Mouse (Mus musculus) gastrocnemius, adult 2 months (tissue): Measurements from ENCODE around the gene Gm49366. TPM values are rescaled to one million over a fixed set of nuclear protein-coding genes. Genes with fewer than 3 reads are reported as not detected.
"Not testable (repeated sequence)": the region's sequence is repeated elsewhere in the genome, so short reads cannot be mapped to it uniquely, and the experiment has no call there.

Experiments used
- DNase-seq: peaks from one replicate; pipeline ENCODE4 v3.0.0; 2022
- H3K27ac ChIP-seq: fragments of 200-600 bp; 2 replicates; pipeline ENCODE4 v1.8.1; 2022; ENCODE audit warnings: mild to moderate bottlenecking
- H3K4me3 ChIP-seq: fragments of 200-600 bp; 2 replicates; pipeline ENCODE4 v1.8.1; 2022; ENCODE audit warnings: mild to moderate bottlenecking, moderate library complexity
- CTCF ChIP-seq: fragments of 200-600 bp; IDR thresholded peaks from 2 replicates; pipeline ENCODE4 v1.8.1; 2022; ENCODE audit warnings: antibody characterized with exemption, mild to moderate bottlenecking, moderate library complexity
- intact Hi-C: fragments of 180-260 bp; cut with DNase I; formaldehyde crosslinking; loops from one replicate; pipeline ENCODE4 v1.15.1; 2025
- total RNA-seq, 2 experiments: library from RNA; stranded (reverse); gene quantifications; 2 replicates each; pipeline ENCODE4 v1.2.3; 2021

Gene Gm49366
- total RNA-seq, 2 experiments from 2014 or later: not detected

GRCm38 (mm10) chr12:84013130-84013529, 25.6 kb upstream of the Gm49366 start:
- intact Hi-C loops: no loop called here
- TF ChIP-seq CTCF: peak; percentile 33; the same call in 1 of the 2 replicates
- no peak for DNase-seq
- no peak overlapping the region for H3K4me3 ChIP-seq
- no peak overlapping the region for H3K27ac ChIP-seq

- no peak for TF ChIP-seq CTCF
- Histone ChIP-seq H3K27ac (no peak overlapping the region), H3K4me3 (no peak overlapping the region)
- intact Hi-C loops: loop anchor here (2.0 kb wide), 1 partner anchor 25 kb away; no protein-coding TSS in a partner anchor
- DNase-seq: no peak
Observed at GRCm38 (mm10) chr12:84013701-84014100, 25.0 kb upstream of the Gm49366 start.

GRCm38 (mm10) chr12:84020528-84020927, 18.2 kb upstream of the Gm49366 start:
- H3K27ac ChIP-seq, H3K4me3 ChIP-seq, intact Hi-C loops: not testable (repeated sequence)
- DNase-seq: peak; percentile 77

- H3K4me3 ChIP-seq, DNase-seq, intact Hi-C loops: not testable (repeated sequence)
Observed at GRCm38 (mm10) chr12:84022266-84022665, 16.5 kb upstream of the Gm49366 start.

GRCm38 (mm10) chr12:84023052-84023745, 15.5 kb upstream of the Gm49366 start:
- H3K4me3 ChIP-seq: no peak overlapping the region
- intact Hi-C loops: no loop called here
- no peak for TF ChIP-seq CTCF
- DNase-seq: no peak
- H3K27ac ChIP-seq: no peak overlapping the region

More at GRCm38 (mm10) chr12:84022266-84022665, 16.5 kb upstream of the Gm49366 start:
- H3K27ac ChIP-seq: not testable (repeated sequence)

- intact Hi-C loops: no loop called here
- Histone ChIP-seq H3K27ac (no peak overlapping the region), H3K4me3 (no peak overlapping the region)
- no peak for DNase-seq
- TF ChIP-seq CTCF: no peak
Observed at GRCm38 (mm10) chr12:84025888-84026287, 12.8 kb upstream of the Gm49366 start.

- DNase-seq, intact Hi-C loops, H3K4me3 ChIP-seq, H3K27ac ChIP-seq: not testable (repeated sequence)
Observed at GRCm38 (mm10) chr12:84028328-84028727, 10.4 kb upstream of the Gm49366 start.

GRCm38 (mm10) chr12:84029043-84029442, 9.7 kb upstream of the Gm49366 start:
- H3K27ac ChIP-seq, intact Hi-C loops, H3K4me3 ChIP-seq, DNase-seq: not testable (repeated sequence)

GRCm38 (mm10) chr12:84030659-84031332, 7.9 kb upstream of the Gm49366 start:
- intact Hi-C loops: loop anchor here (5.0 to 10.0 kb wide), 2 partner anchors 43 to 316 kb away; partner anchors contain the start of gene Acot2
- no peak overlapping the region for H3K4me3 ChIP-seq
- peak; percentile 94 for TF ChIP-seq CTCF
- peak; percentile 74 for DNase-seq
- H3K27ac ChIP-seq: no peak overlapping the region

- no peak for TF ChIP-seq CTCF
- Histone ChIP-seq H3K27ac (no peak overlapping the region), H3K4me3 (no peak overlapping the region)
- DNase-seq: no peak
- intact Hi-C loops: loop anchor here (1.0 to 10.0 kb wide), 3 partner anchors 46 to 318 kb away; partner anchors contain the start of gene Acot2
Observed at GRCm38 (mm10) chr12:84032854-84033253, 5.9 kb upstream of the Gm49366 start.

GRCm38 (mm10) chr12:84033302-84033701, 5.4 kb upstream of the Gm49366 start:
- DNase-seq, H3K27ac ChIP-seq, H3K4me3 ChIP-seq: not testable (repeated sequence)
- intact Hi-C loops: loop anchor here (5.0 to 10.0 kb wide), 2 partner anchors 46 to 319 kb away; partner anchors contain the start of gene Acot2

GRCm38 (mm10) chr12:84034108-84034507, 4.6 kb upstream of the Gm49366 start:
- TF ChIP-seq CTCF: no peak
- intact Hi-C loops: loop anchor here (5.0 to 10.0 kb wide), 2 partner anchors 47 to 319 kb away; partner anchors contain the start of gene Acot2
- no peak overlapping the region for H3K4me3 ChIP-seq
- H3K27ac ChIP-seq: no peak overlapping the region
- DNase-seq: no peak

GRCm38 (mm10) chr12:84038241-84038640, 494 bp upstream of the Gm49366 start, which contains the start of gene Acot4:
Gene Acot4, plus strand, starts transcription at chr12:84038379.
- intact Hi-C loops: loop anchor here (10.0 kb wide), 1 partner anchor 323 kb away; no protein-coding TSS in a partner anchor
- Histone ChIP-seq H3K27ac (peak within 1 kb of the TSS; percentile 28; the same call in 1 of the 2 replicates), H3K4me3 (peak within 1 kb of the TSS; percentile 74)
- DNase-seq: not testable (repeated sequence)
